Mouse (Mus musculus) kidney, adult 11 months (tissue): ENCODE measurements around the gene Zfp683.

Experiments
- DNase-seq: peaks from one replicate; pipeline ENCODE4 v3.0.0; 2022

The Zfp683 gene

GRCm38 (mm10) chr4:134053538-134053937 is at the start of gene Zfp683:
Gene Zfp683, plus strand, starts transcription at chr4:134053838.
- DNase-seq: no peak

GRCm38 (mm10) chr4:134005581-134006358 is 47.9 kb upstream of the Zfp683 start:
- no peak for DNase-seq

GRCm38 (mm10) chr4:134006845-134007244 is 46.8 kb upstream of the Zfp683 start:
- no peak for DNase-seq

- DNase-seq: no peak
These were observed 43.9 kb upstream of the Zfp683 start for GRCm38 (mm10) chr4:134009709-134010108.

- DNase-seq: no peak
These were observed 41.9 kb upstream of the Zfp683 start for GRCm38 (mm10) chr4:134011450-134012414.

GRCm38 (mm10) chr4:134012858-134013528 is 40.6 kb upstream of the Zfp683 start:
- no peak for DNase-seq

- no peak for DNase-seq
These were observed 37.4 kb upstream of the Zfp683 start for GRCm38 (mm10) chr4:134016208-134016607.

GRCm38 (mm10) chr4:134016767-134017166 is 36.9 kb upstream of the Zfp683 start:
- DNase-seq: no peak

GRCm38 (mm10) chr4:134017201-134017865 is 36.3 kb upstream of the Zfp683 start:
- no peak for DNase-seq

- DNase-seq: no peak
These were observed 35.4 kb upstream of the Zfp683 start for GRCm38 (mm10) chr4:134018038-134018778.

GRCm38 (mm10) chr4:134018779-134019145 is 34.9 kb upstream of the Zfp683 start, which contains the start of gene Lin28a:
Gene Lin28a, minus strand, starts transcription at chr4:134018841.
- DNase-seq: no peak

GRCm38 (mm10) chr4:134019210-134019609 is 34.4 kb upstream of the Zfp683 start:
- no peak for DNase-seq

- no peak for DNase-seq
These were observed 33.8 kb upstream of the Zfp683 start for GRCm38 (mm10) chr4:134019641-134020351.

- DNase-seq: peak; percentile 32
These were observed 33.0 kb upstream of the Zfp683 start for GRCm38 (mm10) chr4:134020621-134021020.

GRCm38 (mm10) chr4:134025802-134026201 is 27.8 kb upstream of the Zfp683 start:
- no peak for DNase-seq

GRCm38 (mm10) chr4:134035953-134036352 is 17.7 kb upstream of the Zfp683 start:
- peak; percentile 43 for DNase-seq

- DNase-seq: no peak
These were observed 12.1 kb upstream of the Zfp683 start for GRCm38 (mm10) chr4:134041317-134042123.

- no peak for DNase-seq
These were observed 10.6 kb upstream of the Zfp683 start for GRCm38 (mm10) chr4:134043041-134043440.

GRCm38 (mm10) chr4:134047648-134048047 is 6.0 kb upstream of the Zfp683 start:
- DNase-seq: no peak

GRCm38 (mm10) chr4:134051912-134052311 is 1.7 kb upstream of the Zfp683 start:
- DNase-seq: no peak
